Mouse (Mus musculus) heart, adult 18-20 months (tissue): Measurements from ENCODE around the gene Nup93. TPM values are rescaled to one million over a fixed set of nuclear protein-coding genes. Genes with fewer than 3 reads are reported as not detected.
"Not testable (repeated sequence)": the region's sequence is repeated elsewhere in the genome, so short reads cannot be mapped to it uniquely, and the experiment has no call there.

Experiments used
- DNase-seq, 2 experiments: peaks; one replicate each; pipeline ENCODE4 v3.0.0; 2021 to 2022; ENCODE audit warnings: mixed read lengths in 1 of 2
- long read RNA-seq, 2 experiments: library from polyadenylated mRNA; stranded (forward); transcript quantifications; one replicate each; pipeline ENCODE4 v2.0.0; 2021
- total RNA-seq, 2 experiments: library from RNA; stranded (reverse); gene quantifications; 2 replicates each; pipeline ENCODE4 v1.2.3; 2021

The Nup93 gene
- total RNA-seq, result 10 to 100 TPM; 15.6 to 16.2 TPM
- long read RNA-seq, experiment 1, transcript Nup93-201 (22 exons, 2,707 nt), result major isoform, 14 of 18 reads
- long read RNA-seq, experiment 1, partial matches to known transcripts, result 0 of 18 reads
- long read RNA-seq, experiment 1, other reads (novel, unspliced or antisense), result 4 of 18 reads
- long read RNA-seq, experiment 2, transcript Nup93-201 (22 exons, 2,707 nt), result major isoform, 10 of 13 reads
- long read RNA-seq, experiment 2, partial matches to known transcripts, result 1 of 13 reads
- long read RNA-seq, experiment 2, other reads (novel, unspliced or antisense), result 2 of 13 reads

GRCm38 (mm10) chr8:94214252-94215173 is at the start of gene Nup93:
Gene Nup93 (plus strand): TSS chr8:94214564.
- peak; percentile 98 to 99 for DNase-seq

DNA sequence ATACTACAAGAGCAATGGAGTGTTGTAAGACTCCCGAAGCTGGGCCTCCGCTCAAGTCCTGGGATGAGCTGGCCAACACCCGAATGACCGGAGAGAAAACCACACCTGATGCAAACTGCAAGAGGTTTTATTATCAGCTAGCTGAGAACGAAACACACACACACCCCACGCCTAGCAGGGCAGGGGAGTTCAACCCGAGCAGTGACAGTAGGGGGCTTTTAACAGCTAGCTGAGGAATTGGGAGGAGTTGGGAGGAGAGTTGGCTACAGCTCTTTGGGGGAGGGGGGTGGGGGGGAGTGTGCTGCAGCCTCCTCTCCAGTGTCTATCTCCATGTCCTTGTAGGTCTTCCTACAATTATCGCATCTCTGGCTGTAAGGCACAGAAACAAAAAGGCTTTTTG is 48.6 kb upstream of the Nup93 start:
- DNase-seq, result not testable (repeated sequence)

GRCm38 (mm10) chr8:94167244-94167643 is 47.1 kb upstream of the Nup93 start:
- peak; percentile 83 to 99 for DNase-seq

DNA sequence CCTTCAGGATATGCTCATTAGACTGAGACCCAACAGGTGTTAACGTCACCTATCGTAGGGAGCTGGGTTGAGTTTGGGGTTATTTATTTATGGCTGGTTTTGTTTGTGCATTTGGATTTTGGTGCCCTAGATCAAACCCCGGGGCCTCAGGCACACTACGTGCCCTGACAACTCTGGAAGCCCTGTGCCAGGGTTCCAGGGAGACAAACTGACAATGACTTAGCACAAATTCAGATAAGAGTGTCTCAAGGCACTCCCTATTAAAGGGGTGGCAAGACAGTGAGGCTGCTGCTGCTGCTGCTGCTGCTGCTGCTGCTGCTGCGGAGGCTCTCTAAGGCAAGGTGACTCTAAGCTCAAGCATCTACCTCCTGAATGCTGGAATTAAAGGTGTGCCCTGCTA is 44.8 kb upstream of the Nup93 start:
- DNase-seq, result no peak

DNA sequence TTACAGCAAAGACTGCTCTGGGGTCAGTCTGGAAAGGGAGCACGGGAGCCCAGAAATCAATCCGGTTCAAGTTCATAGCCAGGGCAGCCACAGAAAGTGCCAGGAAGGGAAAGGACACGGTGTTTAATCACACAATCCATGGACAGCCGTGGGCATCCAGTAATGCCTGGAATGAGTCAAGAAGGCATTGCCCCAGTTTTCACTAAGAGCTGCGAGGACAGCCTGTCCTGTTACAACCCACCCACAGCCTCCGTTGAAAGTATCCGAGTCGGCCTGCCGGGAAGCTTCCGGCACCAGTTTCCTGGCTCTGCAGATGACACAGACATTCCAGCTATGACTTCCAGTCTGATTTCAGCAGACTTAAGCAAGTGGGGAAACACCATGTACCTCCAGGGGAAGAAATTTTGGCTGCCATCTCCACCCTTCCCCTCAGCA is 43.0 kb upstream of the Nup93 start:
- peak; percentile 67 to 73 for DNase-seq

- peak; percentile 85 to 87 for DNase-seq
Observed at GRCm38 (mm10) chr8:94172075-94172808, 42.1 kb upstream of the Nup93 start, which contains the start of gene Mt2. Gene Mt2 (plus strand): TSS chr8:94172664.

GRCm38 (mm10) chr8:94172809-94173732 is 41.3 kb upstream of the Nup93 start:
- DNase-seq, result no peak

- no peak for DNase-seq
Observed at GRCm38 (mm10) chr8:94173848-94174403, 40.4 kb upstream of the Nup93 start.

DNA sequence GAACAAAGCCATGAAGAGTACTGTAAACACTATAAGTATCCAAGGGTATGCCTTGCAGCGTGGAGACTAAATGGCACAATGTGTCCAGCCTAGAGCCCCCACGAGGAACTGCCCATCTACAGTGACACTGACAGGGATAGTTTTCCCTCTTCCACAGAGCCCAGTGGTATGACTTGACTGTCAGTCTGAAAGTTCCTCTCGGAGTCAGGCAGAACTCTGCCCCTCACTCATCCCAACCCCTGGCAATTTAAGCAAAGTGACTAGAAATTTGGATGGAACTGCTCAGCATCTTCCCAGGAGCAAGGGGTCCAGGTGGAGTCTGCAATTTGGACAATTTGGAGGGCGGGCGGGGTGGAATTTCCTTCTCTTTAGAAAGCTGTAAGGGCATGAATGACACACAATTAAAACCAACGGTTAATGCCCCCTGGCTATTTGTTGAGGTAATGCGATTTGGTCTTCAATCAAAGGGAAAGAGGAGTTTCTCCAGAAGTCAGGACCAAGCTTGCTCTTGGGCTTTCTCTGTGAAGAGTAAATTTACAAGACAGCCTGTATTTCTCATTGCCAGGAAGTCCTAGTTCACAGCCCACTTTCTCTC is 39.6 kb upstream of the Nup93 start:
- DNase-seq, result no peak

- no peak for DNase-seq
Observed at GRCm38 (mm10) chr8:94177716-94178390, 36.5 kb upstream of the Nup93 start.

GRCm38 (mm10) chr8:94178857-94179712 is 35.3 kb upstream of the Nup93 start, which contains the start of gene Mt1:
Gene Mt1 (plus strand): TSS chr8:94179082.
- DNase-seq, result peak; percentile 94 to 97

DNA sequence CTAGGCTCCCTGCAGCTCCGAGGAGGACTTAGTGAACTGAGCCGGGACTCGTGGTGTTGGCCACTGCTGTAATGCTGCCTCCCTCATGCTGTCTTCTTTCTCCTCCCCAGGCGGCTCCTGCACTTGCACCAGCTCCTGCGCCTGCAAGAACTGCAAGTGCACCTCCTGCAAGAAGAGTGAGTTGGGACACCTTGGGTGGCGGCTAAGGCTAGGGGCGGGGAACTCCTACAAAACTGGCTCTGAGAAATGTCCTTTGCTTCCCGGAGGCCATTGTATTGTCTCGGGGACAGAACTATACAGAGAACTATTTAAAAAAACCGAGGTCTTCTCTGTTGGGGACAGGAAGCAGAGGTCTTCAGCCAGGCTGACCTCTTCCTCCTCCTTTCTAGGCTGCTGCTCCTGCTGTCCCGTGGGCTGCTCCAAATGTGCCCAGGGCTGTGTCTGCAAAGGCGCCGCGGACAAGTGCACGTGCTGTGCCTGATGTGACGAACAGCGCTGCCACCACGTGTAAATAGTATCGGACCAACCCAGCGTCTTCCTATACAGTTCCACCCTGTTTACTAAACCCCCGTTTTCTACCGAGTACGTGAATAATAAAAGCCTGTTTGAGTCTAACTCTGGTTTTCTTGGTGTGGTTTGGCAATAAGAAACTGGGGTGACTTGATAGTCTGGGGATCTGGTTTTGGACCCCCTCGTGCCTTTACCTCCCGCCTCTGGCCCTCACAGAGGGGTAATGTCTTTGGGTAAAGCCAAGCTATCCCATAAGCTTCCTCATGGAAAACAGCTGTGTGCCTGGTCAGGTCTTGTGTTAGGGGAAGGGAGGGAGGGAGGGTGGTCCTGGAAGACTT is 34.4 kb upstream of the Nup93 start:
- DNase-seq, result peak; percentile 50 to 62

DNA sequence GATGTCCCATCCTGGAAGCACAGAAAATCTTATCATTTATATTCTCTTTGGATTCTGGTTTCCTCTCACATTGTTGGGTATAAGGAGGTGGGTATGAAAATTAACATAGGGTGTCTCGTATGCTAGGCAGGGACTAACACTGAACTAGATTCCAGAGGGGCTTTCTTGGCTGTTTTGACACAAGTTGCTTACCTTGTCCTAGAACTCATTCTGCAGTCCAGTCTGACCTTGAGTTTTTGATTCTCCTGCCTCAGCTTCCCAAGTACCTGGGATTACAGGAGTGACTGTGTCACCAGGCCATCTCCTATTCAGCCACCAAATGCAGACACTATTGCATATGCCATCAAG is 33.8 kb upstream of the Nup93 start:
- no peak for DNase-seq

- DNase-seq, result no peak
Observed at GRCm38 (mm10) chr8:94182055-94182929, 32.1 kb upstream of the Nup93 start.

DNA sequence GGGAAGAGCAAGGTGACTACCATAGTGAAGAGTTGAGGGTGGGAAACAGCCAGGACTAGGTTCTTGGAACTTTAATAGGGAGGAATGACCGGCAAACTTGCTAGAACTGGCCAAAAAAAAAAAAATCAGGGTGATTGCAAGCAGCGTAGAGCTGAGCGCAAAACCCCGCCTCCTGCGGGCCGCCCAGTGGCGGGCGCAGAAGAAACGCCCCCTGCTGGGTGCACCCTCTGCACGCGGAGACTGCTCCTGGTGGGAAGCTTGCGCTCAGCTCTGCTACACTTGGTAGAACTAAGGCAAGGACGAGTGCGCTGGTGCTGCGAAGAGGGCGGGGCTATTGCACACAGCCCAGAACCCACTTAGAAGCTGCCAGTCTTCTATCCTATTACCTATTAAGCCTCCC is 31.2 kb upstream of the Nup93 start:
- peak; percentile 84 to 87 for DNase-seq

DNA sequence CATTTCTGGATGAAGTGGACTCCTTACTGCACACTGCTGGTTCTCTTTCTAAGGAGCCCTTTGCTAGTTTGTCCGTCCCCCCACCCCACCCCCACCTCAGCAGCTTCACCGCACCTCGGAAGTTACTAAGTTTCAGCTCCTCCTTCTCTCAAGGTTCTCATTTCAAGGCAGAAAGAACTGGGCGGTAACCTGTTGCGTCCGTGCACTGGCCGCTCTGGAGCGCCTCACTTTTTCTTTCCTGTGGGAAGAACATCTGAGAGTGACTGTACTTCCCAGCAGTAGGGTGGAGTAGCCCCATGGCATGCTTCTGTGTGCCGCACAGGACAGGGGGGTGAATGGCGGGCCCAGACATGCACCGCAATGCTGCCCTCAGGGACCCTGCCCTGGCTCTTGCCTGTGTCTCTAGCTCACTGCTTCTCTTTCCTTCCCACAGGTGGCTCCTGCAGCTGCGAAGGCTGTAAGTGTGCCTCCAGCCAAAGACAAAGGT is 30.0 kb upstream of the Nup93 start:
- no peak for DNase-seq

DNA sequence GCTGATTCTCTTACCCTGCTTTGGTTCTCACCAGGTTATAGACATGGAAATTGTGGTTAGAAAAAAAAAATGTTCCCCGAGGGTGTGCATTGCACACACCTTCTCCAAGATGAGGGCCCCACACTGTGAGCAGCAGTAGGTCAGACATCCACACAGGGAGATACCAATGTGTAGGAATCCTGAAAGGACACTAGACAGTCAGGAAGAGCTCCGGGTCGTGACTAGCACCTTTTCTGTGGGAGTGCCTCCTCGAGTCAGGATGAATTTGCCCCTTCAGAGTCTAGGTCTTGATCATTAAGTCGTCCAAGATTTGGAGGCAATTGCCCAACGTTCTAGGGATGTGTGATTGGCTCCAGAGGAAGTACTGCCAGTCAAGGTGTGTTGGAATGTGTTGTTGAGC is 28.6 kb upstream of the Nup93 start:
- DNase-seq, result no peak
